Mouse (Mus musculus) cortical plate, adult 2 months (tissue): ENCODE data around the gene Ang.

ENCODE experiments used
- CTCF ChIP-seq: fragments of 200-500 bp; IDR thresholded peaks from 2 replicates; pipeline ENCODE4 v1.5.1; 2011; ENCODE audit warnings: mild to moderate bottlenecking, control low read depth, low read length; ENCODE audit not compliant: insufficient read depth; ENCODE audit errors: extremely low read depth
- POLR2A ChIP-seq: fragments of 200-500 bp; IDR thresholded peaks from 2 replicates; pipeline ENCODE4 v1.6.1; 2011; ENCODE audit warnings: mild to moderate bottlenecking, low read length, control low read depth; ENCODE audit not compliant: insufficient read depth; ENCODE audit errors: extremely low read depth

DNA sequence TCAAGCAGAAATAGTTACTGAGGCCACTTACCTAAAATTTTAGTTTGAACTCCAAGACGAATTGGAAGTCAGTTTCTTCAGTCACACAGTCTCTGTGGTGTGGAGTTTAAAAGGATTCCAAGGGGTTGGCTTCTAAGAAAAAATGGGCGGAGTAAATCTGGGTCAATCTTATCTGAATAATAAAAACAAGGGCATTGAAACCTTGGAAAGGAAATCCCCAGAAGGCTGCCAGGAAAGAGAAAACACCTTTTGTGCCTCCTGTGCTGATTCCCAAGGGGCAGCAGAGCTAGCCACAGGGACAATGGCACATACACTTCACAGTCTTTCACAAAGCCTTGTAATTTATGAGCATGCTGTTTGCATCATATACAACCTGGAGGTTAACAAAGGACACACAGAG lies 55.7 kb downstream of the Ang start, which contains the start of gene Rnase1:
- no peak for TF ChIP-seq CTCF
- no peak for TF ChIP-seq POLR2A
